Mouse (Mus musculus): ENCODE data around the gene R3hcc1l.

DNA sequence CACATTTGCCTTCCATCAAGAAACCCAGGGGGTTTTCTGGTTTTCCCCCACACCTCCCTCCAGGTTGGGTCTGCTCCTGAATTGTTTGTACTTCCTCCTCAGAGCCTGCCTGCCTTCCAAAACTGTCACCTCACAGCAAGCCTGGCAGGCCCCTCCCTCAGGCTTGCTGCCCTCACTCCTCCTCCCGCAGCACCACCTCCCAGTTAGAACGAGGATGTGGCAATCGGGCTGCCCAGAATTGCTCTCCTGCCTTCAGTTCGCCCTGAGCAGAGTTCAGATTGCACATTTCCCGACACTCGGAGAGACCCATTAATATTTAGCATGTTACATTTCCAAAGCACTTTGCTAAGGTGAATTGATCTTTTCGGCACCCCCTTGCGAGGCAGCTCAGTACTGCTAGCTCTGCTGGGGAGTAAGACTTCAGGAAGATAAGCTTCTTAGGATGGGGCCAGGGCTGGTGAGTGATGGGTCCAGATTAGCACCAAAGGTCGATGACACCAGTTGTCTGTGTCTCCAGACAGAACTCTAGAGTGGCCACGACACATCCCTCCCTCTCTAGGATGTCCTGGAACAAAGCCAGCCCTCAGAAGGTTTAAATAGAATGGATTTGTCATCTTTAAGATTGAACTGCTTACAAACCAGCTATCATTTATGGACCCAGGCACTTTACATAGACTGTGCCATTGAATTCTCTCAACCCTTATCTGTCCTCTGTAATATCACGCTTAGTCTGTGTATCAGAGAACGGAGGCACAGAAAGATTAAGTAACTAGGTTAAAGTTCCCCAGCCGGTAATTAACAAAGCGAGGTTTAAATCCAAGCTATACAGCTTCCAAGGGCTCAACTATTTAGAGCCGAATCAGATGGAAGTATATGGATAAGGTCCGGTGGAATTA, 8.0 kb upstream of the R3hcc1l start:
- 0 out of 2 replicates have a peak, but pooled peaks have one; percentile 19 for TF ChIP-seq CTCF (IDR thresholded peaks at IDR 0.05)
- TF ChIP-seq EP300 (IDR thresholded peaks at IDR 0.05) = no peak
